Mouse (Mus musculus) limb, embryonic 13.5 days (tissue): ENCODE measurements around the gene Tm9sf3. TPM values are rescaled to one million over a fixed set of nuclear protein-coding genes. Genes with fewer than 3 reads are reported as not detected.
A peak's percentile ranks its signal among the peaks of the same experiment; 100 is the strongest.

Source experiments
- ATAC-seq: fragments of 200-750 bp; cut with Nextera tagmentation; 2 replicates; pipeline ENCODE4 v1.8.0; 2017; ENCODE audit warnings: low read depth, moderate number of reproducible peaks, moderate TSS enrichment; ENCODE audit not compliant: low FRiP score
- H3K27ac ChIP-seq: fragments of 300-500 bp; sonication (generic); 2 replicates; pipeline ENCODE4 v1.5.1; 2015; ENCODE audit warnings: inconsistent platforms, mild to moderate bottlenecking, moderate library complexity
- H3K27me3 ChIP-seq: fragments of 300-500 bp; sonication (generic); 2 replicates; pipeline ENCODE4 v1.6.1; 2015; ENCODE audit warnings: mild to moderate bottlenecking, inconsistent platforms
- H3K36me3 ChIP-seq: fragments of 300-500 bp; sonication (generic); 2 replicates; pipeline ENCODE4 v1.6.1; 2015; ENCODE audit warnings: inconsistent platforms, mild to moderate bottlenecking, moderate library complexity
- H3K4me1 ChIP-seq: fragments of 300-500 bp; sonication (generic); 2 replicates; pipeline ENCODE4 v1.6.1; 2015; ENCODE audit warnings: inconsistent platforms
- H3K4me2 ChIP-seq: fragments of 300-500 bp; sonication (generic); replicated peaks from 2 replicates; pipeline ENCODE4 v1.6.1; 2015; ENCODE audit warnings: inconsistent platforms, mild to moderate bottlenecking, moderate library complexity
- H3K4me3 ChIP-seq: fragments of 300-500 bp; sonication (generic); 2 replicates; pipeline ENCODE4 v1.5.1; 2015; ENCODE audit warnings: moderate library complexity, mild to moderate bottlenecking, inconsistent platforms
- H3K9ac ChIP-seq: fragments of 300-500 bp; sonication (generic); 2 replicates; pipeline ENCODE4 v1.6.1; 2015; ENCODE audit warnings: mild to moderate bottlenecking, inconsistent platforms
- H3K9me3 ChIP-seq: fragments of 300-500 bp; sonication (generic); 2 replicates; pipeline ENCODE4 v1.6.1; 2016; ENCODE audit warnings: inconsistent platforms
- WGBS: fragments of 180-500 bp; shearing (Covaris S2); methylation state at CpG from one replicate; pipeline ENCODE4 v1.1.7; 2015; 5-methylcytosine and 5-hydroxymethylcytosine counted together
- polyA plus RNA-seq: library from polyadenylated mRNA; unstranded; fragments of >200 nt; fragmentation: Nextera tagmentation; extraction: Ambion mirVana; gene quantifications from 2 replicates; pipeline ENCODE4 v1.2.1, GENCODE M21; 2015

Gene Tm9sf3
- polyA plus RNA-seq, 1 experiment from 2014 or later = 135 TPM

GRCm38 (mm10) chr19:41259256-41259655, 4.5 kb downstream of the Tm9sf3 start:
- no peak overlapping the region for H3K4me2 ChIP-seq
- no peak overlapping the region for H3K27ac ChIP-seq
- ATAC-seq = no peak
- 69% methylated on average over 6 of the region's 6 CpGs for WGBS
- H3K4me1 ChIP-seq = peaks cover 36% of the 10 kb centered on the region
- H3K9ac ChIP-seq = no peak overlapping the region
- H3K4me3 ChIP-seq = no peak overlapping the region
- no peaks in the 10 kb centered on the region for H3K27me3 ChIP-seq
- H3K36me3 ChIP-seq = peaks cover 8% of the 10 kb centered on the region; the same call in 1 of the 2 replicates
- H3K9me3 ChIP-seq = no peaks in the 10 kb centered on the region

GRCm38 (mm10) chr19:41258707-41259106, 5.1 kb downstream of the Tm9sf3 start:
- Histone ChIP-seq H3K27ac (no peak overlapping the region), H3K4me1 (peaks cover 36% of the 10 kb centered on the region), H3K9ac (no peak overlapping the region), H3K9me3 (no peaks in the 10 kb centered on the region), H3K27me3 (no peaks in the 10 kb centered on the region), H3K4me2 (no peak overlapping the region), H3K4me3 (no peak overlapping the region), H3K36me3 (peaks cover 10% of the 10 kb centered on the region; the same call in 1 of the 2 replicates)
- no peak for ATAC-seq
- 33% methylated on average over 2 of the region's 2 CpGs for WGBS

- Histone ChIP-seq H3K9me3 (no peaks in the 10 kb centered on the region), H3K9ac (no peak overlapping the region), H3K4me3 (no peak overlapping the region), H3K27ac (no peak overlapping the region), H3K36me3 (peaks cover 20% of the 10 kb centered on the region; the same call in 1 of the 2 replicates), H3K4me2 (no peak overlapping the region), H3K27me3 (no peaks in the 10 kb centered on the region), H3K4me1 (peaks cover 12% of the 10 kb centered on the region)
- ATAC-seq = no peak
- WGBS = 83% methylated on average over 5 of the region's 5 CpGs
Measured at GRCm38 (mm10) chr19:41254584-41254983, 9.2 kb downstream of the Tm9sf3 start.

GRCm38 (mm10) chr19:41248968-41249367, 14.8 kb downstream of the Tm9sf3 start:
- no peak overlapping the region for H3K4me2 ChIP-seq
- peaks cover 34% of the 10 kb centered on the region for H3K36me3 ChIP-seq
- H3K4me1 ChIP-seq = peaks cover 11% of the 10 kb centered on the region; the same call in 1 of the 2 replicates
- H3K9me3 ChIP-seq = no peaks in the 10 kb centered on the region
- no peak overlapping the region for H3K4me3 ChIP-seq
- 54% methylated on average over 4 of the region's 4 CpGs for WGBS
- H3K9ac ChIP-seq = no peak overlapping the region
- no peaks in the 10 kb centered on the region for H3K27me3 ChIP-seq
- H3K27ac ChIP-seq = no peak overlapping the region
- ATAC-seq = no peak

- 93% methylated on average over 3 of the region's 3 CpGs for WGBS
- H3K4me1 ChIP-seq = peaks cover 11% of the 10 kb centered on the region; the same call in 1 of the 2 replicates
- no peak overlapping the region for H3K9ac ChIP-seq
- peaks cover 28% of the 10 kb centered on the region for H3K36me3 ChIP-seq
- no peaks in the 10 kb centered on the region for H3K27me3 ChIP-seq
- no peak for ATAC-seq
- H3K4me2 ChIP-seq = no peak overlapping the region
- no peak overlapping the region for H3K4me3 ChIP-seq
- H3K9me3 ChIP-seq = no peaks in the 10 kb centered on the region
- H3K27ac ChIP-seq = no peak overlapping the region
Measured at GRCm38 (mm10) chr19:41248271-41248670, 15.5 kb downstream of the Tm9sf3 start.

- peaks cover 11% of the 10 kb centered on the region; the same call in 1 of the 2 replicates for H3K4me1 ChIP-seq
- H3K9ac ChIP-seq = no peak overlapping the region
- WGBS = 85% methylated on average over 4 of the region's 4 CpGs
- no peak overlapping the region for H3K4me2 ChIP-seq
- no peak overlapping the region for H3K4me3 ChIP-seq
- H3K9me3 ChIP-seq = no peaks in the 10 kb centered on the region
- H3K27ac ChIP-seq = no peak overlapping the region
- H3K27me3 ChIP-seq = no peaks in the 10 kb centered on the region
- H3K36me3 ChIP-seq = peaks cover 39% of the 10 kb centered on the region
- ATAC-seq = no peak
Measured at GRCm38 (mm10) chr19:41246271-41246670, 17.5 kb downstream of the Tm9sf3 start.

GRCm38 (mm10) chr19:41244581-41244980, 19.2 kb downstream of the Tm9sf3 start:
- Histone ChIP-seq H3K4me2 (no peak overlapping the region), H3K27ac (no peak overlapping the region), H3K4me1 (peaks cover 7% of the 10 kb centered on the region; the same call in 1 of the 2 replicates), H3K36me3 (peaks cover 51% of the 10 kb centered on the region), H3K9me3 (no peaks in the 10 kb centered on the region), H3K4me3 (no peak overlapping the region), H3K9ac (no peak overlapping the region), H3K27me3 (no peaks in the 10 kb centered on the region)
- ATAC-seq = no peak
- WGBS = 71% methylated on average over 6 of the region's 6 CpGs

- peaks cover 70% of the 10 kb centered on the region for H3K36me3 ChIP-seq
- no peak for ATAC-seq
Measured at GRCm38 (mm10) chr19:41241997-41242396, 21.8 kb downstream of the Tm9sf3 start.

GRCm38 (mm10) chr19:41233698-41234097, 30.1 kb downstream of the Tm9sf3 start:
- Histone ChIP-seq H3K4me2 (no peak overlapping the region), H3K9me3 (no peaks in the 10 kb centered on the region), H3K27me3 (no peaks in the 10 kb centered on the region), H3K27ac (no peak overlapping the region), H3K9ac (no peak overlapping the region), H3K4me3 (no peak overlapping the region), H3K4me1 (no peaks in the 10 kb centered on the region), H3K36me3 (peaks cover 83% of the 10 kb centered on the region)
- ATAC-seq = no peak
- 83% methylated on average over 4 of the region's 4 CpGs for WGBS

More at GRCm38 (mm10) chr19:41241997-41242396, 21.8 kb downstream of the Tm9sf3 start:
- Histone ChIP-seq H3K27ac (no peak overlapping the region), H3K4me2 (no peak overlapping the region), H3K9me3 (no peaks in the 10 kb centered on the region), H3K27me3 (no peaks in the 10 kb centered on the region), H3K4me1 (no peaks in the 10 kb centered on the region), H3K4me3 (no peak overlapping the region), H3K9ac (no peak overlapping the region)
- WGBS = 95% methylated on average over 5 of the region's 5 CpGs

GRCm38 (mm10) chr19:41208326-41208725, 55.5 kb downstream of the Tm9sf3 start:
- Histone ChIP-seq H3K27ac (no peak overlapping the region), H3K27me3 (peaks cover 63% of the 10 kb centered on the region), H3K4me1 (peaks cover 18% of the 10 kb centered on the region), H3K36me3 (peaks cover 21% of the 10 kb centered on the region), H3K9ac (no peak overlapping the region), H3K4me2 (no peak overlapping the region), H3K4me3 (no peak overlapping the region), H3K9me3 (no peaks in the 10 kb centered on the region)
- 14% methylated on average over 7 of the region's 7 CpGs for WGBS
- no peak for ATAC-seq

GRCm38 (mm10) chr19:41206811-41207344, 56.9 kb downstream of the Tm9sf3 start, which contains the start of gene Tll2:
Gene Tll2 (minus strand): TSS chr19:41206835.
- H3K27ac ChIP-seq = no peak within 1 kb of the TSS
- peak; percentile 96 for ATAC-seq
- H3K4me3 ChIP-seq = peak within 1 kb of the TSS; percentile 53
- WGBS = 2% methylated on average over 32 of the region's 32 CpGs
- H3K9ac ChIP-seq = peak within 1 kb of the TSS; percentile 57
- H3K36me3 ChIP-seq = peaks cover 10% of the 10 kb centered on the region
- H3K4me1 ChIP-seq = peaks cover 18% of the 10 kb centered on the region
- no peaks in the 10 kb centered on the region for H3K9me3 ChIP-seq
- peak within 1 kb of the TSS; percentile 99 for H3K4me2 ChIP-seq
- peaks cover 67% of the 10 kb centered on the region for H3K27me3 ChIP-seq

GRCm38 (mm10) chr19:41206041-41206810, 57.6 kb downstream of the Tm9sf3 start:
- peak overlapping the region; percentile 57 for H3K9ac ChIP-seq
- ATAC-seq = peak; percentile 51

More at GRCm38 (mm10) chr19:41206041-41206810, 57.6 kb downstream of the Tm9sf3 start:
- WGBS = under 1% methylated on average over 46 of the region's 46 CpGs
- Histone ChIP-seq H3K27ac (no peak overlapping the region), H3K27me3 (peaks cover 69% of the 10 kb centered on the region), H3K4me2 (peak overlapping the region; percentile 99), H3K9me3 (no peaks in the 10 kb centered on the region), H3K36me3 (peaks cover 9% of the 10 kb centered on the region), H3K4me1 (peaks cover 18% of the 10 kb centered on the region), H3K4me3 (peak overlapping the region; percentile 53)
